Mouse (Mus musculus) T-helper 1 cell (primary cell): Measurements from ENCODE around the gene Fam71b.

ENCODE experiments used
- in situ Hi-C: fragments of 300-600 bp; cut with MboI, MseI; formaldehyde crosslinking; loops from one replicate; pipeline ENCODE4 v1.15.1; 2025; ENCODE audit warnings: high pct_unique_total_duplicates

The Fam71b gene

GRCm38 (mm10) chr11:46396167-46396859 is at the start of gene Fam71b:
Fam71b (plus strand) TSS chr11:46396559.
- in situ Hi-C loops = no loop called here

DNA sequence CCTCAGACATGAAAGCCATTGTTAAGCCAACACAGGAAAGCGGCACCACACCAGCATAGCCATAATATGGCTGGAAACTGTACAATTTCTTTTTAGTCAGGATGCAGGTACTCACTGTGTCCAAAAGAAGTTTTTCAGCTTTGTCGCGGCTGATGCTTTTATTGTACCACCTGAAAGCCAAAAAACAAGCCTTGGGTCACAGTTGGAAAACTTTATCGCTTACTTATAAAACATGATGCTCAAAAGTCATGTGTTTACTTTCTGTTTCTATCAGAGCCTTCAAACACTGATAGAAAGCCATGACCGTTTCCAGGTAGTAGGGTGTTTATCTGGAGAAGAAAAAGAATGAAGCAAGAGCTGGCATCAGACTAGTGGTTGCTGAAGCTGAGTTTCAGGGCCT is 48.6 kb upstream of the Fam71b start:
- in situ Hi-C loops = no loop called here

DNA sequence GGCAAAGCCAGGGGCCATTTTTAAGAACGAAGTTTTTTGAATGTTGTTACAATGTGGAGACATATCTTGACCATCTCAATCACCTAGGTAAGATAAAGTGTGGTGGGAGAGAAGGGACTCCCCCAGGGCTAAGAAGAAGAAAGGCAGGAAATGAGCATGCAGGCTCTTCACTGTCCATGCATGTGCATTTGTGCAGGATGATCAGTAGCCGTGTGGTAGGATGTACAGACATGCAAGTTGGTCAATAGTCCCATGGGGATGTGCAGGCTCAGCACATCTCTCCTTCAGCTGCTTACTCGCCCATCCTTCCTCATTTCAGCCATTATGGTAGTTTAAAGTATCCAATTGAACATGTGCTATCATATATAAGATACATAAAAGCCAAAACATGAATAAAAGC is 47.9 kb upstream of the Fam71b start:
- in situ Hi-C loops = no loop called here

GRCm38 (mm10) chr11:46349681-46350410 is 46.5 kb upstream of the Fam71b start:
- in situ Hi-C loops = no loop called here

DNA sequence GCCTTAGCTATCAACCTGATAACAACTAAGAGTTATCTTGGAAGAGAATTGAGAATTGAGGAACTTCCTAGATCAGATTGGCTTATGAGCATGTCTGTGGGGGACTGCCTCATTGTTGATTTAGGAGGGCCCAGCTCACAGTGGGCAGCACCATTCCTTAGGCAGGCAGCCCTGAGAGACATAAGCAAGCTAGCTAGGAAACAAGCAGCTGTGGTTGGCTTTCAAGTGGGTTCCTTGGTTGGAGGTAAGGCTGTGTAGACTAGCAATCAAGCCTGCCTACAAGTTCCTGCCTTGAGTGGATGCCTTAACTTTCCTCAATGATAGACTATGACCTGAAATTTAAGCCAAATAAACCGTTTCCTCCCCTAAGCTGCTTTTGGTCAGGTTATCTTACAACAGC is 38.0 kb upstream of the Fam71b start:
- in situ Hi-C loops = no loop called here

DNA sequence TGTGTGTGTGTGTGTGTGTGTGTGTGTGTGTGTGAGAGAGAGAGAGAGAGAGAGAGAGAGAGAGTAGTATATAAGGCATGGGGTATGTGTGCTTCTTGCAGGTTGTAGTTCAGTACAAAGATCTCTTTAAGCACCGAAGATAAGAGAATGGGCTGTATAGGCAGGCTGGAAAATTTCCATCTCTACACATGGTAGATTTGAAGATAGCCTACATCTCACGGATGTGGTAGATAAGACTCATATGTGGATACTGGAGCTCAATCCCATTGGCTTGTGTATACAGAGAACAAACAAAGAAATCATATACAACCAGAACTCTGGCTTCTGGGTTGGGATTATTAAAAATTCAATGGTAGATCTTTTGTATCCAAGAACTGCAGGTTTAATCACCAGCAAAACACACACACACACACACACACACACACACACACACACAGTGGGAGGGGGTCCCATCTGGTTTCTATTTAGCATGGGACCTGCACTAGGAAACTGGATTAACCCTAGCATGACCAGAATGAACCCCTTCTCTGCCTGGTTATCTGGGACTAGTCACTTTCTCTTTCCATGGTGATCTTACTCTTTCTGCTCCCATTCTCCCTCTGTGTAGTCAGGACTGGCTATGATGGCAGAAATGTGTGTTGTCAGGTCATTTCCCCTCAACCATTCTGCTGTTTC is 35.2 kb upstream of the Fam71b start:
- in situ Hi-C loops = no loop called here

DNA sequence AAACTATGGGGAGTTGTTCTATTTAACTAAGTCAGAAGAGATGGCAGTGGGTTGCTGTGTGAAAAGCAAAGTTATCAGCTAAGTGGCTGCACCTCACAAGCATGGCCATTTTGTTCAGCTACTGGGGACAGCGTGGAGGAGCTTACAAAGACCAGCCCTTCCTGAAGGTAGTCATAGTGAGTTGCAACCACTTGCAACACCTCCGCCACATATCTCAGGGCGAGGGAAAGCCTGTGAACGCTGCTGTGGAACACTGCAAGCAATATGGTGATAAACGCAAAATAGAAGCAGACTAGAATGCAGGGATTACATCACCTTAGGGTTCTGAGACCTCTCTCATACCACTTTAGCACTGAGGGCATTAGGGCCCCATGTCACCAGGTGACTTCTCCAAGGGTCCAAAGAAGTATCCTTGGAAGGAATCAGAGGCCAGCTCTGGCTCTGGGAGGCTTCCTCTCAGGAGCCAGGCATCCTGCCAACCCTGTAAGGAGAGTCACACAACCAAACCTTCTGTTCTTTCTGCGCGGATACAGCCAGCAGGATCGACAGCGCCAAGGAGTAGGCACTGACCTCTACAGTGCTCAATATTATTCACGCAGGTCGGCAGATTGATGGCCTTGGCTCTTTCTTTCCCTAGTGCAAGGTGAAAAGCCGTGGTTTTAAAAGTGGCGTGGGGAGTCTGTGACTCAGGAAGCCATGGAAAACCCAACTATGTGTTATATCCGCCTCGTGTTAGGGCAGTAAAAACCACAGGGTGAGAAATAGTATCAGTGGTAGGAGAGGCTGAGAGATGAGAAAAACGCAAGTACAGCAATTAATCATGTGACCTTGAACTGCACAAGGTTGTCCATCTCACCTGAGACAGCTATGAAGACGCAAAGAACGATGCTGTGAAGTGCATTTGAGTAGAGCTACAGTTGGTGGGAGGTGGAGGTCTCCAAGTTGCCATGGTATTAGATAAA is 34.0 kb upstream of the Fam71b start:
- in situ Hi-C loops = no loop called here

DNA sequence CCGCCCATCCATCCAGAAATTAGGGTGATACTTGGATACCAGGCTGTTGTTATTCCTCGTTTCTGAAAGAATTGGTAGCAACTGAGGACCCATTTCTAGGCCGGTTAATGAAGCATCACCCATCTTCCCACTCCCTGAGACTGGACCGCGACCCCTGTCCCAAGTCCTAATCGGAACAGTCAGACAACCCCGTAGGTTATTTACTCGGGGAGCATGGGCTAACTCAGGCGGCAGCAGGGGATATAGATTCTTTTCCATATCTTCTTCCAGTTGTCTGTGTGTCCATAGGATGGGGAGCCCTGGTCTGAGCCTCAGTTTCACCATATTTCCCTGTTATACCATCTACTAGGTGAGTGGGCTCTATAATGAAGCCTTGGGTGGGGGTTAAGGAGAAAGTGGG is 32.5 kb upstream of the Fam71b start:
- in situ Hi-C loops = no loop called here

GRCm38 (mm10) chr11:46365744-46366143 is 30.6 kb upstream of the Fam71b start:
- in situ Hi-C loops = no loop called here

DNA sequence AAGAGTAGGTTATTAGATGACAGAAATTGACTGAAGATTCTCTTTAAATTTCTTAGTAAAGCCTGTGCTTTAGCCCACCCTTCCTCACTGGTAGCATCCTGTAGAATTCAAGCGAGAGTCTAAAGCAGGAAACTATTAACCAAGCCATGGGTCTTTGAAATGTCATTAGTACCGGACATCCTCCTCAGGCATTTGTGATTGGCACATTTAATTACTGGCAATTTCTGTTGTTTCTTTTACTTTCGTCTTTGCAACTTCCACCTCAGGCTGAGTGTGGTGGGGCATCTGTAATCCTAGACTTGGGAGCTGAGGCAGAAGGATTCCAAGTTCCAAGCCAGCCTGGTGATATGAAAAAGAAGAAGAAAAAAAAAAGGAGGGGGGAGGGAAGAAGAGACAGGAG is 30.0 kb upstream of the Fam71b start:
- in situ Hi-C loops = no loop called here

DNA sequence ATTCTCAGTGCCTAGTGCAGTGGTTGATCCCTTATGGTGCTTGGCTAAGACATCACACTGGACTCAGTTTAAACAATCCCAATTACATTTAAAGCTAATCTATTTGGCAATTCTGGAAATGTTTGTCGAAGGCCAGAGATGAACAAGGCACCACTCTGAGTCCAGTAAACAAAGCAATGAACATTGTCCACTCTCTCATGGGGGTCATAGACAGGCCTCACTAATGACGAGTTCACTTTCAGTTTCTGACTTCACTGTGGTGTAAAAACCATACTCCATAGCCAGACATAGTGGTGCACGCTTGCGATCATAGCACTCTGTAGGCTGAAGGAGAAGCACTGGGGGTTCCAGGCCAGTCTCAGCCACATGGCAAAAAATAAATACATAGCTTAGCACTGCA is 25.9 kb upstream of the Fam71b start:
- in situ Hi-C loops = no loop called here

- in situ Hi-C loops = no loop called here
Observed at GRCm38 (mm10) chr11:46371250-46371649, 25.1 kb upstream of the Fam71b start.

DNA sequence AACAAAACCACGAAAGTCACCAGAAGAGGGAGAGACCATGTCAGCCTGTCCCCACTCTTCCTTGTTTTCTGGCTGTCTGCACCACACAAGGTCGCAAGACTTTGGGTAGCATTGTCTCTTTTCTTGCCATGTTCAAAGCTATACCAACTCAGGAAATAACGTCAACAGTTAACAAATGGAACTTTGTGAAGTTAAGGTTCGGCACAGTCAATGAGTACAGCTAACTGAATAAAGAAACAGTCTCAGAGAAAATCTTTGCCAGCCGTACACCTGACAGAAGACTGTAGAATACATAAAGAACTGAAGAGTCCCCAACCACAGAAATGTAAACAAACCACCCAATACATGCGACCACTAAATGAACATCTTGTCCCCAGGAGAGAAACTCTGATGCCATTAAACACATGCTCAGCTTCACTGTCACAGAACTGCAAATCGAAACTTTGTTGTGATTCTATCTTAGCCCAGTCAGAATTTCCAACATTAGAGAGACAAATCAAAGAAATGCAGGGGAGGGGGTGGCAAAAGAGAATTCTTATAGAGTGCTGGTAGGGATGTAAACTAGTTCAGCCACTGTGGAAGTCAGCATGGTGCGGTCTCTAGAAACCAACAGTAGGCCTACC is 23.9 kb upstream of the Fam71b start:
- in situ Hi-C loops = no loop called here

- in situ Hi-C loops = no loop called here
Observed at GRCm38 (mm10) chr11:46373071-46374030, 23.0 kb upstream of the Fam71b start.

GRCm38 (mm10) chr11:46375015-46375414 is 21.3 kb upstream of the Fam71b start:
- in situ Hi-C loops = no loop called here

GRCm38 (mm10) chr11:46377316-46377715 is 19.0 kb upstream of the Fam71b start:
- in situ Hi-C loops = no loop called here

DNA sequence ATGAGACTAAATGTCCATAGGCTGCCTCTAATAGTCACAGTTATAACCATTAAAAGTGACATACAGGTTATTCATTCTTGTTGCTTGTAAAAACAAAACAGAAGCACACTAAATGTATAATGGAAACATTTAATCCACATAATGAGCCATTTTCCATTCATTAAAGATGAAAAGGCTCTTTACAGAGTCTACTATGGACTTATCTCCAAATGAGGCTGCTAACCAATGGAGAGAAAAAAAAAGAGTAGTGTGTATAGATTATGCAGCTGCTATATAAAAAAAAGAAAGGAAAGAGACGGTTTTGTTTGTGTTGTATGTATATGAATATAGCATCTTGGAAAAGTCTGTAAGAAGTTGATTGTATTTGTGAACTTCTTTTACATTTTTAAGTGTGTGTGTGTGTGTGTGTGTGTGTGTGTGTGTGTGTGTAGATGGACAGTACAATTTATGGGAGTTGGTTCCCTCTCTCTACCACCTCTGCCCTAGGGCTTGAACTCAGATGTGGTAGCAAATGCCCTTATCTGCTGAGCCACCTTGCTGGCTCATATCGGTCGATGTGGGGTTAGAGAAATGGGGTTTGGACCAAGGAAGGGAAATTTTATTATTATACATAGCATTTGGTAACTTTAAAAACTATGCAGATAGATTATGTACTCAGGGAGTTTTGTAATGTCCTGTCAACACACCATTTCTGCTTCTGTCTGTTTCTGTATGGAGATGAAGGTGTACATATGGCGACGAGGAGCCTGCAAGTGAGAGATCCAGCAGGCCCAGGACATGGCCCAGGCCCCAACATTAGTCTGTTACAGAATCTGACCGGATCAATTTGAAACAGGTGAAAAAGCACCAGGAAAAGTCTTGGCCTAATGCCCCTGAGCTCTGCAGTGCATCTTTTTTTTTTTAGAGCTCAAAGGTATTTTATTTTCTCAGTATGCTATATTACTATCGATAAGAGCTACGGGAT is 18.3 kb upstream of the Fam71b start:
- in situ Hi-C loops = no loop called here

GRCm38 (mm10) chr11:46380097-46380675 is 16.2 kb upstream of the Fam71b start:
- in situ Hi-C loops = loop anchor here (10.0 kb wide), 1 partner anchor 55 kb away; the partner anchor contains the start of gene Med7
